In genomic region chr11:116259461-116259860, GRCm38 (mm10) we compare ENCODE assay signal across 18 mouse cellular contexts. TPM values are rescaled to one million over a fixed set of nuclear protein-coding genes. Genes with fewer than 3 reads are reported as not detected.
DNase-seq lines count a peak whose midpoint lies in the region; ATAC-seq and TF ChIP-seq lines count a peak whose summit lies in the region.
"Had no signal": no experiment of that assay in that cellular context is flagged by ENCODE, and none has a peak within 500 bp of the region (broad histone marks: within the 10 kb centered on the region; RNA-seq: fewer than 3 reads in every experiment).

No protein-coding gene starts in this region.

- ATAC-seq in liver, embryonic 14.5 days (ENCODE audit: insufficient read depth): peak; percentile 48; the same call in 1 of the 2 replicates
- ATAC-seq: forebrain, embryonic 14.5 days had no signal

- TF ChIP-seq POLR2A in MEL (IDR thresholded peaks at IDR 0.05; ENCODE audit: control insufficient read depth in 1 of 2, insufficient read depth in 1 of 2, low read depth in 1 of 2, low read length in 2 of 2, poor library complexity in 1 of 2): no peak
- no peak for TF ChIP-seq POLR2A in thymus, adult 2 months (IDR thresholded peaks at IDR 0.05; ENCODE audit: control insufficient read depth, extremely low read depth, insufficient read depth, low read length, poor library complexity)

- no peak overlapping the region for H3K4me2 ChIP-seq in liver, embryonic 14.5 days (ENCODE audit: low read depth)
- H3K4me2 ChIP-seq: lung, embryonic 14.5 days; neural tube, embryonic 15.5 days had no signal

- H3K79me3 ChIP-seq in C2C12 (ENCODE audit: low read depth): peaks cover 9% of the 10 kb centered on the region

- no peak overlapping the region for H3K4me3 ChIP-seq in C2C12 (ENCODE audit: insufficient read depth, poor library complexity, severe bottlenecking)
- H3K4me3 ChIP-seq in MEL (ENCODE audit: control insufficient read depth in 1 of 2, insufficient read depth in 1 of 2, low read depth in 2 of 2, low read length in 2 of 2): no peak overlapping the region
- H3K4me3 ChIP-seq in liver, embryonic 14.5 days (ENCODE audit: insufficient read depth in 1 of 2, low read depth in 2 of 2, low read length in 2 of 2): no peak overlapping the region
- H3K4me3 ChIP-seq in thymus, adult 2 months (ENCODE audit: control insufficient read depth, insufficient read depth, low read length): no peak overlapping the region
- no peak overlapping the region for H3K4me3 ChIP-seq in forebrain, embryonic 10.5 days
- H3K4me3 ChIP-seq: neural tube, embryonic 15.5 days had no signal

- no peaks in the 10 kb centered on the region for H3K9me3 ChIP-seq in MEL (replicated peaks; ENCODE audit: insufficient read depth, low read length)
- H3K9me3 ChIP-seq in liver, embryonic 14.5 days (ENCODE audit: control insufficient read depth, low read length): no peaks in the 10 kb centered on the region
- no peaks in the 10 kb centered on the region for H3K9me3 ChIP-seq in forebrain, embryonic 10.5 days
- H3K9me3 ChIP-seq: neural tube, embryonic 15.5 days had no signal

- TF ChIP-seq EP300 in MEL (IDR thresholded peaks at IDR 0.05; ENCODE audit: low read depth in 1 of 2, low read length in 2 of 2): peak in 1 of 2 experiments; percentile 11; a peak in 1 of 4 replicates
- TF ChIP-seq EP300 in liver, embryonic 14.5 days (IDR thresholded peaks at IDR 0.05; ENCODE audit: low read depth): 0 out of 2 replicates have a peak, but pooled peaks have one; percentile 15

- no peak overlapping the region for H3K27ac ChIP-seq in MEL (ENCODE audit: control insufficient read depth, low read depth, low read length)
- H3K27ac ChIP-seq in liver, embryonic 14.5 days: no peak overlapping the region
- peak overlapping the region; percentile 36; the same call in 1 of the 2 replicates for H3K27ac ChIP-seq in thymus, adult 2 months (ENCODE audit: control insufficient read depth, insufficient read depth, low read length)
- H3K27ac ChIP-seq in forebrain, embryonic 10.5 days: no peak overlapping the region
- H3K27ac ChIP-seq: neural tube, embryonic 15.5 days had no signal

- DNase-seq in MEL (ENCODE audit: low read depth, low spot score): peak; percentile 40
- DNase-seq in liver, embryonic 14.5 days (ENCODE audit: low read depth in 3 of 3, low spot score in 3 of 3): no peak
- DNase-seq in thymus, adult 2 months: peak; percentile 48
- no peak for DNase-seq in cerebellum, adult 9-11 months
- no peak for DNase-seq in forebrain, embryonic 10.5 days (ENCODE audit: extremely low spot score, low spot score)
- DNase-seq in left cerebral cortex, adult 18-20 months (ENCODE audit: low spot score in 2 of 2): no peak
- DNase-seq: adrenal gland, postnatal 14 days; cerebellum, postnatal 36 days; heart, adult 18-20 months; heart, postnatal 14 days; kidney, adult 11 months; layer of hippocampus, adult 9-11 months; left cerebral cortex, postnatal 4 days; lung, embryonic 14.5 days; spleen, adult 18-20 months had no signal

- H3K4me1 ChIP-seq in MEL (ENCODE audit: control insufficient read depth in 1 of 2, insufficient read depth in 2 of 2, low read length in 2 of 2): peaks cover 0 to 3% of the 10 kb centered on the region in 2 experiments; a peak in 1 of 4 replicates
- H3K4me1 ChIP-seq in liver, embryonic 14.5 days (replicated peaks; ENCODE audit: control insufficient read depth in 2 of 2, insufficient read depth in 2 of 2, low read length in 1 of 2): no peaks in the 10 kb centered on the region
- peaks cover 35% of the 10 kb centered on the region for H3K4me1 ChIP-seq in thymus, adult 2 months (replicated peaks; ENCODE audit: control insufficient read depth, insufficient read depth, low read length)
- no peaks in the 10 kb centered on the region for H3K4me1 ChIP-seq in forebrain, embryonic 10.5 days
- H3K4me1 ChIP-seq: neural tube, embryonic 15.5 days had no signal

- peaks cover 80% of the 10 kb centered on the region for H3K36me3 ChIP-seq in C2C12 (ENCODE audit: control insufficient read depth, insufficient read depth)
- H3K36me3 ChIP-seq in MEL (ENCODE audit: control insufficient read depth in 1 of 2, insufficient read depth in 2 of 2, low read length in 2 of 2): peaks cover 4 to 46% of the 10 kb centered on the region in 2 experiments; a peak in 3 of 4 replicates
- peaks cover 67% of the 10 kb centered on the region for H3K36me3 ChIP-seq in liver, embryonic 14.5 days (replicated peaks; ENCODE audit: control insufficient read depth, insufficient read depth, low read depth)
- H3K36me3 ChIP-seq in thymus, adult 2 months (ENCODE audit: control insufficient read depth, insufficient read depth, low read length): peaks cover 52% of the 10 kb centered on the region
- H3K36me3 ChIP-seq in forebrain, embryonic 10.5 days (replicated peaks): peaks cover 100% of the 10 kb centered on the region

- TF ChIP-seq CTCF in C2C12 (IDR thresholded peaks at IDR 0.05; ENCODE audit: control insufficient read depth, insufficient read depth, insufficient read length) (no peak), MEL (IDR thresholded peaks at IDR 0.05 in 2 of 3, conservative IDR thresholded peaks at IDR 0.05 in 1 of 3; ENCODE audit: control insufficient read depth in 1 of 3, insufficient read depth in 1 of 3, low read depth in 2 of 3, low read length in 3 of 3, poor library complexity in 1 of 3, severe bottlenecking in 1 of 3) (no peak)
- no peak for TF ChIP-seq CTCF in liver, embryonic 14.5 days (IDR thresholded peaks at IDR 0.05; ENCODE audit: low read depth)
- no peak for TF ChIP-seq CTCF in thymus, adult 2 months (IDR thresholded peaks at IDR 0.05; ENCODE audit: borderline replicate concordance, control insufficient read depth, extremely low read depth, insufficient read depth, low read length, poor library complexity)

- no peak overlapping the region for H3ac ChIP-seq in C2C12 (ENCODE audit: control insufficient read depth, insufficient read length, low read depth)

- H3K27me3 ChIP-seq in C2C12 (ENCODE audit: control insufficient read depth, insufficient read depth, insufficient read length) (no peaks in the 10 kb centered on the region), MEL (ENCODE audit: control insufficient read depth in 1 of 2, insufficient read depth in 2 of 2, low read length in 2 of 2) (no peaks in the 10 kb centered on the region)
- no peaks in the 10 kb centered on the region for H3K27me3 ChIP-seq in liver, embryonic 14.5 days (ENCODE audit: control insufficient read depth, insufficient read depth, low read length)
- no peaks in the 10 kb centered on the region for H3K27me3 ChIP-seq in thymus, adult 2 months (ENCODE audit: control insufficient read depth, insufficient read depth, low read length)
- H3K27me3 ChIP-seq in forebrain, embryonic 10.5 days (ENCODE audit: poor library complexity, severe bottlenecking): no peaks in the 10 kb centered on the region
- H3K27me3 ChIP-seq: neural tube, embryonic 15.5 days had no signal

- no peak overlapping the region for H3K9ac ChIP-seq in MEL (ENCODE audit: control insufficient read depth, low read depth, low read length, poor library complexity, severe bottlenecking)
- no peak overlapping the region for H3K9ac ChIP-seq in liver, embryonic 14.5 days (replicated peaks)
- H3K9ac ChIP-seq: lung, embryonic 14.5 days; neural tube, embryonic 15.5 days had no signal

- no peak for TF ChIP-seq RAD21 in MEL (IDR thresholded peaks at IDR 0.05; ENCODE audit: low read depth, low read length)

- peaks cover 34% of the 10 kb centered on the region for H3K79me2 ChIP-seq in C2C12 (ENCODE audit: control insufficient read depth, insufficient read depth)
- H3K79me2 ChIP-seq in MEL (ENCODE audit: control insufficient read depth, insufficient read depth, low read length, poor library complexity): no peaks in the 10 kb centered on the region; the same call in 1 of the 2 replicates

- 50% methylated on average over 8 of the region's 8 CpGs for WGBS in liver, embryonic 14.5 days (ENCODE audit: insufficient replicate concordance)
- 12% methylated on average over 8 of the region's 8 CpGs for WGBS in thymus, adult 2 months
- 97% methylated on average over 8 of the region's 8 CpGs for WGBS in forebrain, embryonic 10.5 days

RNA-seq across cellular contexts. Expression of gene Srp68, which starts 14.6 kb away (rescaled TPM):
- polyA plus RNA-seq in C2C12 (2012; fragmentation: generic; extraction: Trizol) (81.9 TPM), MEL (2012; ENCODE audit: insufficient read depth in 1 of 2, insufficient read length in 2 of 2, low read depth in 1 of 2, low replicate concordance in 2 of 2, missing spikeins in 1 of 2) (100 to 1,000 TPM; 146 to 228 TPM)
- total RNA-seq in MEL (2012; rRNA removed): 163 and 180 TPM in 2 replicates
- 31.9 and 37.6 TPM in 2 replicates for polyA plus RNA-seq in liver, embryonic 14.5 days (2012; rRNA removed)
- polyA plus RNA-seq in liver, embryonic 14.5 days (2014; fragmentation: Nextera tagmentation; extraction: Ambion mirVana): 28.8 and 33.8 TPM in 2 replicates
- polyA plus RNA-seq in thymus, adult 2 months (2012; rRNA removed): 69.1 and 72.0 TPM in 2 replicates
- polyA plus RNA-seq in forebrain, embryonic 10.5 days (2016; fragmentation: Nextera tagmentation; extraction: Ambion mirVana): 99.3 and 105 TPM in 2 replicates
- 10 to 100 TPM; 76.5 to 78.4 TPM for total RNA-seq in left cerebral cortex, adult 18-20 months (2021)

RNA-seq across cellular contexts. Expression of gene Galr2, which starts 21.3 kb away (rescaled TPM):
- polyA plus RNA-seq in C2C12 (2012; fragmentation: generic; extraction: Trizol) (0.85 TPM), MEL (2012; ENCODE audit: insufficient read depth in 1 of 2, insufficient read length in 2 of 2, low read depth in 1 of 2, low replicate concordance in 2 of 2, missing spikeins in 1 of 2) (1 to 10 TPM in 1 of 2 experiments, not detected in 1; 1.2 TPM)
- total RNA-seq in MEL (2012; rRNA removed): 0.20 and 0.35 TPM in 2 replicates
- polyA plus RNA-seq in liver, embryonic 14.5 days (2012; rRNA removed): 0.02 TPM in 1 of 2 replicates, not detected in the other
- not detected in 2 replicates for polyA plus RNA-seq in liver, embryonic 14.5 days (2014; fragmentation: Nextera tagmentation; extraction: Ambion mirVana)
- polyA plus RNA-seq in thymus, adult 2 months (2012; rRNA removed): 0.59 and 1.1 TPM in 2 replicates
- polyA plus RNA-seq in forebrain, embryonic 10.5 days (2016; fragmentation: Nextera tagmentation; extraction: Ambion mirVana): 0.07 TPM in 2 replicates
- total RNA-seq in left cerebral cortex, adult 18-20 months (2021): not detected
- total RNA-seq: adrenal gland, postnatal 14 days; heart, adult 18-20 months; heart, postnatal 14 days had no signal
- polyA plus RNA-seq: lung, embryonic 14.5 days had no signal

RNA-seq across cellular contexts. Expression of gene Evpl, which starts 21.6 kb away (rescaled TPM):
- polyA plus RNA-seq in C2C12 (2012; fragmentation: generic; extraction: Trizol) (0.13 TPM), MEL (2012; ENCODE audit: insufficient read depth in 1 of 2, insufficient read length in 2 of 2, low read depth in 1 of 2, low replicate concordance in 2 of 2, missing spikeins in 1 of 2) (under 1 TPM in 1 of 2 experiments, not detected in 1; 0.78 TPM)
- total RNA-seq in MEL (2012; rRNA removed): 0.26 and 0.39 TPM in 2 replicates
- polyA plus RNA-seq in liver, embryonic 14.5 days (2012; rRNA removed): 0.03 and 0.09 TPM in 2 replicates
- polyA plus RNA-seq in liver, embryonic 14.5 days (2014; fragmentation: Nextera tagmentation; extraction: Ambion mirVana): 0.04 and 0.13 TPM in 2 replicates
- polyA plus RNA-seq in thymus, adult 2 months (2012; rRNA removed): 3.2 and 3.7 TPM in 2 replicates
- 0.47 and 0.48 TPM in 2 replicates for polyA plus RNA-seq in forebrain, embryonic 10.5 days (2016; fragmentation: Nextera tagmentation; extraction: Ambion mirVana)
- 1 to 10 TPM; 1.8 to 1.9 TPM for total RNA-seq in left cerebral cortex, adult 18-20 months (2021)

RNA-seq across cellular contexts. Expression of gene Exoc7, which starts 47.6 kb away (rescaled TPM):
- polyA plus RNA-seq in C2C12 (2012; fragmentation: generic; extraction: Trizol) (31.5 TPM), MEL (2012; ENCODE audit: insufficient read depth in 1 of 2, insufficient read length in 2 of 2, low read depth in 1 of 2, low replicate concordance in 2 of 2, missing spikeins in 1 of 2) (100 to 1,000 TPM in 1 of 2 experiments, 10 to 100 TPM in 1; 45.4 to 526 TPM)
- total RNA-seq in MEL (2012; rRNA removed): 41.0 and 49.0 TPM in 2 replicates
- polyA plus RNA-seq in liver, embryonic 14.5 days (2012; rRNA removed): 7.1 and 8.8 TPM in 2 replicates
- 14.9 and 16.7 TPM in 2 replicates for polyA plus RNA-seq in liver, embryonic 14.5 days (2014; fragmentation: Nextera tagmentation; extraction: Ambion mirVana)
- polyA plus RNA-seq in thymus, adult 2 months (2012; rRNA removed): 50.7 and 51.6 TPM in 2 replicates
- polyA plus RNA-seq in forebrain, embryonic 10.5 days (2016; fragmentation: Nextera tagmentation; extraction: Ambion mirVana): 56.5 and 60.5 TPM in 2 replicates
- total RNA-seq in left cerebral cortex, adult 18-20 months (2021): 100 to 1,000 TPM in 1 of 2 experiments, 10 to 100 TPM in 1; 91.1 to 103 TPM

Comparison
In these comparisons a context has a peak if more than half of its experiments do, and no peak if none do; other contexts are left out.
1. DNase-seq: peak in MEL (single experiment) and thymus, adult 2 months (single experiment); none in liver, embryonic 14.5 days (0 of 3), cerebellum, adult 9-11 months (single experiment), forebrain, embryonic 10.5 days (single experiment) and left cerebral cortex, adult 18-20 months (0 of 2).